Mouse (Mus musculus) CH12.LX (cell line): ENCODE results near the gene Atp4b. TPM values are rescaled to one million over a fixed set of nuclear protein-coding genes. Genes with fewer than 3 reads are reported as not detected.

Source experiments
- DNase-seq: peaks from one replicate; pipeline ENCODE4 v3.0.0-alpha.2; 2013; ENCODE audit errors: extremely low read depth
- H3K27ac ChIP-seq: 2 replicates; pipeline ENCODE4 v1.5.1; 2012; ENCODE audit warnings: low read depth, mild to moderate bottlenecking, control low read depth, moderate library complexity; ENCODE audit not compliant: insufficient read depth
- H3K27me3 ChIP-seq: replicated peaks from 2 replicates; pipeline ENCODE3; 2012; ENCODE audit warnings: inconsistent platforms
- H3K36me3 ChIP-seq, 2 experiments: replicated peaks in 1 of 2; 2 replicates each; pipeline versions ENCODE3 to v1.6.1; 2012; ENCODE audit warnings: inconsistent platforms in 1 of 2, low read length in 1 of 2, mild to moderate bottlenecking in 1 of 2, mixed read lengths in 1 of 2, moderate library complexity in 1 of 2; ENCODE audit not compliant: control insufficient read depth in 1 of 2, insufficient read depth in 1 of 2
- H3K4me1 ChIP-seq, 2 experiments: 2 replicates each; pipeline ENCODE4 v1.6.1; 2012; ENCODE audit warnings: inconsistent platforms in 1 of 2, moderate library complexity in 1 of 2; ENCODE audit not compliant: insufficient read depth in 2 of 2, control insufficient read depth in 1 of 2
- H3K4me2 ChIP-seq: 2 replicates; pipeline ENCODE4 v1.6.1; 2012; ENCODE audit warnings: low read depth, mild to moderate bottlenecking, control low read depth; ENCODE audit not compliant: poor library complexity, insufficient read depth, severe bottlenecking
- H3K4me3 ChIP-seq, 3 experiments: fragments of 150-350 bp in 1 of 3; sonication (generic) in 1 of 3; replicated peaks in 1 of 3; 2 replicates each; pipeline versions ENCODE3 to v1.5.1; 2011 to 2012; ENCODE audit warnings: low read depth in 2 of 3, low read length in 2 of 3, mild to moderate bottlenecking in 2 of 3, moderate library complexity in 2 of 3, control low read depth in 1 of 3, improper control_type of control experiment in 1 of 3, inconsistent platforms in 1 of 3, mixed read lengths in 1 of 3; ENCODE audit not compliant: poor library complexity in 1 of 3
- H3K79me2 ChIP-seq: replicated peaks from 2 replicates; pipeline ENCODE4 v1.6.1; 2012; ENCODE audit warnings: mild to moderate bottlenecking, moderate library complexity; ENCODE audit not compliant: control insufficient read depth, poor library complexity, insufficient read depth, severe bottlenecking; ENCODE audit errors: extremely low read depth
- H3K9ac ChIP-seq: 2 replicates; pipeline ENCODE4 v1.6.1; 2012; ENCODE audit warnings: low read depth, mild to moderate bottlenecking, control low read depth, moderate library complexity; ENCODE audit not compliant: insufficient read depth
- H3K9me3 ChIP-seq: replicated peaks from 2 replicates; pipeline ENCODE3; 2012; ENCODE audit warnings: low read length, inconsistent platforms, mixed read lengths
- BHLHE40 ChIP-seq: IDR thresholded peaks from 2 replicates; pipeline ENCODE4 v1.6.1; 2011; ENCODE audit warnings: mild to moderate bottlenecking, low read depth, low read length, improper control_type of control experiment
- CTCF ChIP-seq, 2 experiments: IDR thresholded peaks in 1 of 2; conservative IDR thresholded peaks in 1 of 2; 2 replicates each; pipeline ENCODE4 v1.5.1; 2011 to 2012; ENCODE audit warnings: low read depth in 2 of 2, low read length in 2 of 2, improper control_type of control experiment in 1 of 2, inconsistent platforms in 1 of 2, mild to moderate bottlenecking in 1 of 2, moderate library complexity in 1 of 2
- E2F4 ChIP-seq: IDR thresholded peaks from 2 replicates; pipeline ENCODE4 v1.6.1; 2011; ENCODE audit warnings: low read depth, low read length, improper control_type of control experiment; ENCODE audit not compliant: insufficient replicate concordance
- ELF1 ChIP-seq: IDR thresholded peaks from 2 replicates; pipeline ENCODE4 v1.6.1; 2014; ENCODE audit warnings: low read depth, mild to moderate bottlenecking, inconsistent platforms, low read length, improper control_type of control experiment
- EP300 ChIP-seq: IDR thresholded peaks from 2 replicates; pipeline ENCODE4 v1.6.1; 2011; ENCODE audit warnings: low read length, improper control_type of control experiment
- HCFC1 ChIP-seq: IDR thresholded peaks from 2 replicates; pipeline ENCODE4 v1.6.1; 2012; ENCODE audit warnings: low read depth, mild to moderate bottlenecking, inconsistent platforms, low read length, improper control_type of control experiment
- IRF4 ChIP-seq: IDR thresholded peaks from 2 replicates; pipeline ENCODE4 v1.6.1; 2014; ENCODE audit warnings: low read depth, mild to moderate bottlenecking, inconsistent platforms, low read length, improper control_type of control experiment
- JUN ChIP-seq: IDR thresholded peaks from 2 replicates; pipeline ENCODE4 v1.6.1; 2011; ENCODE audit warnings: low read depth, mild to moderate bottlenecking, low read length, improper control_type of control experiment, moderate library complexity; ENCODE audit not compliant: insufficient read depth
- JUND ChIP-seq: conservative IDR thresholded peaks from 2 replicates; pipeline ENCODE4 v1.6.1; 2011; ENCODE audit warnings: low read depth, low read length, improper control_type of control experiment
- MAFK ChIP-seq: IDR thresholded peaks from 2 replicates; pipeline ENCODE4 v1.6.1; 2011; ENCODE audit warnings: low read length, improper control_type of control experiment; ENCODE audit not compliant: insufficient replicate concordance
- MAX ChIP-seq: IDR thresholded peaks from 2 replicates; pipeline ENCODE4 v1.6.1; 2011; ENCODE audit warnings: low read length, improper control_type of control experiment
- MAZ ChIP-seq: IDR thresholded peaks from 2 replicates; pipeline ENCODE4 v1.6.1; 2012; ENCODE audit warnings: low read depth, mild to moderate bottlenecking, inconsistent platforms, low read length, improper control_type of control experiment, moderate library complexity
- MXI1 ChIP-seq: IDR thresholded peaks from 2 replicates; pipeline ENCODE4 v1.6.1; 2011; ENCODE audit warnings: mild to moderate bottlenecking, low read depth, low read length, improper control_type of control experiment
- NELFE ChIP-seq: IDR thresholded peaks from 2 replicates; pipeline ENCODE4 v1.6.1; 2011; ENCODE audit warnings: low read depth, low read length, improper control_type of control experiment
- NRF1 ChIP-seq: IDR thresholded peaks from 2 replicates; pipeline ENCODE4 v1.6.1; 2014; ENCODE audit warnings: low read depth, mild to moderate bottlenecking, inconsistent platforms, low read length, improper control_type of control experiment, moderate library complexity
- POLR2A ChIP-seq: IDR thresholded peaks from 2 replicates; pipeline ENCODE4 v1.6.1; 2011; ENCODE audit warnings: low read depth, mild to moderate bottlenecking, improper control_type of control experiment, low read length
- RAD21 ChIP-seq: IDR thresholded peaks from 2 replicates; pipeline ENCODE4 v1.6.1; 2011; ENCODE audit warnings: low read depth, mild to moderate bottlenecking, low read length, improper control_type of control experiment, moderate library complexity
- RCOR1 ChIP-seq: conservative IDR thresholded peaks from 2 replicates; pipeline ENCODE4 v1.6.1; 2012; ENCODE audit warnings: low read depth, mild to moderate bottlenecking, inconsistent platforms, low read length, improper control_type of control experiment
- SIN3A ChIP-seq: IDR thresholded peaks from 2 replicates; pipeline ENCODE4 v1.6.1; 2012; ENCODE audit warnings: low read length, improper control_type of control experiment, inconsistent platforms
- SMC3 ChIP-seq: IDR thresholded peaks from 2 replicates; pipeline ENCODE4 v1.6.1; 2011; ENCODE audit warnings: low read depth, low read length, improper control_type of control experiment
- TCF12 ChIP-seq: IDR thresholded peaks from 2 replicates; pipeline ENCODE4 v1.6.1; 2014; ENCODE audit warnings: low read depth, mild to moderate bottlenecking, inconsistent platforms, low read length, improper control_type of control experiment
- USF1 ChIP-seq: IDR thresholded peaks from 2 replicates; pipeline ENCODE4 v1.6.1; 2014; ENCODE audit warnings: low read depth, mild to moderate bottlenecking, inconsistent platforms, low read length, improper control_type of control experiment
- ZKSCAN1 ChIP-seq: IDR thresholded peaks from 2 replicates; pipeline ENCODE4 v1.6.1; 2012; ENCODE audit warnings: low read depth, inconsistent platforms, low read length, improper control_type of control experiment, borderline replicate concordance
- ZNF384 ChIP-seq: IDR thresholded peaks from 2 replicates; pipeline ENCODE4 v1.6.1; 2012; ENCODE audit warnings: low read depth, low read length, improper control_type of control experiment, inconsistent platforms
- dilution Hi-C: fragments of 300-500 bp; cut with MboI; formaldehyde crosslinking; loops from 2 replicates; pipeline ENCODE4 v1.14.3; 2020; ENCODE audit warnings: low sequenced_read_pairs; ENCODE audit not compliant: extremely low pct_unique_long_range_greater_than_20kb, extremely low pct_ligation_motif_present
- in situ Hi-C: fragments of 300-500 bp; cut with MboI; formaldehyde crosslinking; loops from 3 replicates; pipeline ENCODE4 v1.14.3; 2019; ENCODE audit warnings: low sequenced_read_pairs, low pct_ligation_motif_present, low pct_unique_long_range_greater_than_20kb, mixed read lengths
- polyA plus RNA-seq: library from polyadenylated mRNA; unstranded; fragments of >175 nt; gene quantifications from 2 replicates; pipeline ENCODE4 v1.2.1, GENCODE M21; 2012; ENCODE audit warnings: low read depth; ENCODE audit not compliant: insufficient read length
- total RNA-seq, 2 experiments: library from RNA; depleted of rRNA; stranded (reverse); fragments of 300-350 nt in 1 of 2; fragments of >200 nt in 1 of 2; gene quantifications; 2 replicates each; pipeline ENCODE4 v1.2.3; 2012 to 2014

Atp4b gene
- total and polyA plus RNA-seq, 3 experiments, result not detected

DNA sequence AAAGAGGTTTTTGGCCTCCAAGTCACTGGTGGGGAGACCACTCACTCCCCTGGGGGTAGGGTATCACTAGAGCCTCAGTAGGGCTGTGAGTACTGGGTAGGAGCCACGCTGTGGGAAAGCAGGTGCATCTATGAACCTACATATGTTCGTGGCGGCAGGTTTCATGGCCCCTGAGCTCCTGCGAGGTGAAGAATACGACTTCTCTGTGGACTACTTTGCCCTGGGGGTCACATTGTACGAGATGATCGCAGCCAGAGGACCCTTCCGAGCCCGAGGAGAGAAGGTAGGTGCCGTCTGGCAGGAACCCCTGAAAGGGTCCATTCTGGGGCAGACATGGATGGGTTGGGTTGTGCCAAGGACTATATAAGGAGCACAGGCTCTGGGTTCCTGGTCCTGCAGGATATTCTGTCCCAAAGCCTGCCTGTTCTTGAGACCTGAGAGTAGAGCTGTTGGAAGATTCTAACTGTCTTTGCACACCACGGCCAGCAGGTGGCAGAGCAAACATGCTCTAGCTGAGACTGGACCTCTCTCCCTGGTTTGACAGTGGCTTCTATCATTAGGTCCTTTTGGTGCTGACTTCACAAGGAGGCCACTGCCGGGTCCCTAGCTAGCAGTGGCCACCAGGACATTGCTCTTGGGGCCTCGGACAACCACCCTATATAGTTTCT is 16.4 kb upstream of the Atp4b start:
- Histone ChIP-seq H3K4me2 (no peak overlapping the region), H3K27ac (no peak overlapping the region)
- in situ Hi-C loops, result loop anchor here (10.0 kb wide), 1 partner anchor 332 kb away; no protein-coding TSS in a partner anchor
- TF ChIP-seq SMC3, result peak; percentile 82
- peak; percentile 80 for TF ChIP-seq RAD21
- TF ChIP-seq IRF4, result no peak
- peak; percentile 71 to 88 for TF ChIP-seq CTCF (conservative IDR thresholded peaks at IDR 0.05 in 1 of 2, IDR thresholded peaks at IDR 0.05 in 1 of 2; ENCODE audit: low read depth in 2 of 2, low read length in 2 of 2)
- TF ChIP-seq JUN, result no peak
- no peak for TF ChIP-seq POLR2A
- TF ChIP-seq NRF1, result no peak
- TF ChIP-seq, all 38 proteins: peak for 3
- H3K79me2 ChIP-seq, result no peaks in the 10 kb centered on the region
- no peaks in the 10 kb centered on the region for H3K36me3 ChIP-seq
- H3K27me3 ChIP-seq, result peaks cover 39% of the 10 kb centered on the region
- dilution Hi-C loops, result no loop called here
- no peaks in the 10 kb centered on the region for H3K9me3 ChIP-seq
- peak; percentile 60 for DNase-seq
- H3K9ac ChIP-seq, result no peak overlapping the region
- H3K4me3 ChIP-seq, result no peak overlapping the region
- H3K4me1 ChIP-seq, result no peaks in the 10 kb centered on the region; a peak in 1 of 4 replicates

DNA sequence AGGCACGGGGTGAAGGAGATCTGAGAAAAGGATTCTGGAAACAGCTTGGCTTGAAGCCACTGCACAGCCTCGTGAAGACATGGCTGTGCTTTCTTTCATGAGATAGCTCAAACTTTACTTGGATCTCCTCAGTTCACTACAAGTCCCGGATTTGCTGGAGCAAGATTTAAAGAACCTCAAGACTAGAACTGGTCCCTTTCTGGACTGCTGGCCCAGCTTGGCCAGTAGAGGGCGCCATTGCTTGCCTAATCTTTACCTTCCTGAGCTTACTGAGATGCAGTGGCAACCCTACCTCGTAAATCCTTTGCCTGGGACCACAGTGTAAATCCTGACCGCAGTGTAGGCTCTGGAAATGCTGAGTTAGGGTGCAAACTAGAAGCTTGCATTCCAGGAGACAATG is 15.0 kb upstream of the Atp4b start:
- Histone ChIP-seq H3K4me3 (no peak overlapping the region), H3K9ac (no peak overlapping the region), H3K36me3 (no peaks in the 10 kb centered on the region), H3K79me2 (no peaks in the 10 kb centered on the region), H3K9me3 (no peaks in the 10 kb centered on the region), H3K27me3 (peaks cover 37% of the 10 kb centered on the region), H3K4me2 (no peak overlapping the region), H3K27ac (no peak overlapping the region), H3K4me1 (no peaks in the 10 kb centered on the region; a peak in 1 of 4 replicates)
- peak; percentile 70 for DNase-seq
- in situ Hi-C loops (loop anchor here (10.0 kb wide), 1 partner anchor 333 kb away; no protein-coding TSS in a partner anchor), dilution Hi-C loops (no loop called here)
- TF ChIP-seq CTCF (conservative IDR thresholded peaks at IDR 0.05 in 1 of 2, IDR thresholded peaks at IDR 0.05 in 1 of 2; ENCODE audit: low read depth in 2 of 2, low read length in 2 of 2) (peak; percentile 88 to 96), MXI1 (no peak), RAD21 (peak; percentile 82), ZNF384 (no peak), IRF4 (0 out of 2 replicates have a peak, but pooled peaks have one; percentile 17), SMC3 (peak; percentile 67), ELF1 (no peak), NELFE (peak; percentile 42; the same call in 1 of the 2 replicates)

DNA sequence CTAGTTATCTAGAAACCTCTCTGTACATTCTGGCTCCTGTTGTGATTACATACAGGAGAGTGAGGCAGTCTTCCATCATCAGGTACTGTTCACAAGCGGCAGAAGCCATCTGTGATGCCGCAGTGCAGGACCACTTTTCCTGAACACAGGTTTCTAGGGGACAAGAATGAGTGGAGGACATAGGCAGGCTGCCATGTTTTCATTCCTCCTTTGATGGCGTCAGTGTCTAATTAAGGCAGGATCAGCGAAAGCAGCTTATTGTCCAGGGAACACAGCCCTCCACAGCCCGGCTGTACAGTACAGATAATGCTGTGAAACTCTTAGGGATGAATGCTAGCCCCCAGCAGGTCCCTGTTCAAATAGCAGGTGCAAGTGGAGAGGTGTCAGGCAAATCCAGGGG is 9.4 kb upstream of the Atp4b start:
- dilution Hi-C loops (no loop called here), in situ Hi-C loops (no loop called here)
- Histone ChIP-seq H3K9ac (no peak overlapping the region), H3K27ac (no peak overlapping the region), H3K9me3 (no peaks in the 10 kb centered on the region), H3K4me2 (no peak overlapping the region), H3K79me2 (no peaks in the 10 kb centered on the region), H3K4me3 (no peak overlapping the region), H3K4me1 (no peaks in the 10 kb centered on the region), H3K27me3 (peaks cover 35% of the 10 kb centered on the region), H3K36me3 (no peaks in the 10 kb centered on the region)
- DNase-seq, result no peak
- TF ChIP-seq USF1 (no peak), JUND (no peak), MAFK (no peak), ELF1 (no peak), BHLHE40 (no peak), MXI1 (no peak), IRF4 (no peak), HCFC1 (no peak), E2F4 (no peak), MAX (no peak), EP300 (no peak), ZKSCAN1 (no peak), MAZ (no peak), RCOR1 (no peak), JUN (no peak), TCF12 (no peak), SIN3A (no peak)
